Mouse (Mus musculus): ENCODE data around the gene Lmo2.

DNA sequence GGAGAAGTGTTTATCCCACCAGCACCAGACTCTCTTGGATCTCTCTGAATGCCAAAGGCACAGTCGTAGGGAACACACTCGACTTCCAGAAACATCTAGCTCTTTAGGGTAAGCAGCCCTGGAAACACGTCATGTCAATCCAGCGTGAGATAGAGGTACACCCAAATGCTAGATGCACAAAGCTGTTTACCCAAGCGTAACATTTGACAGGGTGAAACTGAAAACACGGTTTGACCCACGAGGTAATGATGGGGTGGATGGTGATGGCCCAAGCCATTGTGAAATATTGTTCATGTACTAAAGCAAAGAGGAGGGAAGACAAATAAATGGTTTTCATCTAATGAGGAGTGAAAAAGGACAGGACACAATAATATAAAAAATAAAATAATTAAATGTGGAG, 23.5 kb upstream of the Lmo2 start:
- TF ChIP-seq CTCF (IDR thresholded peaks at IDR 0.05) (no peak), POLR2A (IDR thresholded peaks at IDR 0.05; ENCODE audit: insufficient read depth, low read depth, low read length) (no peak), EP300 (IDR thresholded peaks at IDR 0.05; ENCODE audit: insufficient read depth, low read depth, low read length) (no peak)

Data from heart, adult 2 months (tissue).